Mouse (Mus musculus) adrenal gland, postnatal 14 days (tissue): Measurements from ENCODE around the gene Papolb. TPM values are rescaled to one million over a fixed set of nuclear protein-coding genes. Genes with fewer than 3 reads are reported as not detected.

Source experiments
- total RNA-seq: library from RNA; stranded (reverse); gene quantifications from 2 replicates; pipeline ENCODE4 v1.2.3, GENCODE M21; 2021

The Papolb gene
- total RNA-seq, 1 experiment from 2014 or later, result 0.33 TPM

Other genes with a start within 250 kb of the Papolb start
- 20.2 and 26.4 TPM in 2 replicates for gene Foxk1, start 128.6 kb downstream of the Papolb start, total RNA-seq
- 12.5 and 15.7 TPM in 2 replicates for gene Ap5z1, start 66.1 kb downstream of the Papolb start, total RNA-seq
- 8.1 and 8.7 TPM in 2 replicates for gene Radil, start 21.0 kb upstream of the Papolb start, total RNA-seq
- 39.2 and 59.5 TPM in 2 replicates for gene Mmd2, start 78.7 kb upstream of the Papolb start, total RNA-seq
- 98.5 and 109 TPM in 2 replicates for gene Wipi2, start 97.6 kb upstream of the Papolb start, total RNA-seq
- 19.5 and 22.6 TPM in 2 replicates for gene Slc29a4, start 162.4 kb upstream of the Papolb start, total RNA-seq